Mouse (Mus musculus) heart, embryonic 13.5 days (tissue): ENCODE measurements at regions not wholly inside any gene's neighbourhood (a gene's known extent, or its start where the extent isn't known, plus 50 kb on each side); places are given as distances from the start of the nearest gene placed in this dataset.
"Not testable (repeated sequence)": the region's sequence is repeated elsewhere in the genome, so short reads cannot be mapped to it uniquely, and the experiment has no call there.

Experiments
- ATAC-seq: fragments of 200-750 bp; cut with Nextera tagmentation; 2 replicates; pipeline ENCODE4 v1.8.0; 2017; ENCODE audit warnings: moderate TSS enrichment; ENCODE audit not compliant: insufficient number of reproducible peaks, low FRiP score, low TSS enrichment; ENCODE audit errors: extremely low read depth
- H3K27ac ChIP-seq: fragments of 300-500 bp; sonication (generic); replicated peaks from 2 replicates; pipeline ENCODE4 v1.5.1; 2015; ENCODE audit warnings: moderate library complexity, mild to moderate bottlenecking, inconsistent platforms
- H3K27me3 ChIP-seq: fragments of 300-500 bp; sonication (generic); replicated peaks from 2 replicates; pipeline ENCODE4 v1.6.1; 2015; ENCODE audit warnings: mild to moderate bottlenecking, inconsistent platforms
- H3K36me3 ChIP-seq: fragments of 300-500 bp; sonication (generic); 2 replicates; pipeline ENCODE4 v1.6.1; 2015; ENCODE audit warnings: mild to moderate bottlenecking, inconsistent platforms
- H3K4me1 ChIP-seq: fragments of 300-500 bp; sonication (generic); 2 replicates; pipeline ENCODE4 v1.6.1; 2015; ENCODE audit warnings: inconsistent platforms
- H3K4me2 ChIP-seq: fragments of 300-500 bp; sonication (generic); 2 replicates; pipeline ENCODE4 v1.6.1; 2015; ENCODE audit warnings: inconsistent platforms, mild to moderate bottlenecking, moderate library complexity
- H3K4me3 ChIP-seq: fragments of 300-500 bp; sonication (generic); 2 replicates; pipeline ENCODE4 v1.5.1; 2015; ENCODE audit warnings: moderate library complexity, mild to moderate bottlenecking, inconsistent platforms
- H3K9ac ChIP-seq: fragments of 300-500 bp; sonication (generic); 2 replicates; pipeline ENCODE4 v1.6.1; 2015; ENCODE audit warnings: inconsistent platforms, mild to moderate bottlenecking, moderate library complexity
- H3K9me3 ChIP-seq: fragments of 300-500 bp; sonication (generic); 2 replicates; pipeline ENCODE4 v1.6.1; 2016; ENCODE audit warnings: inconsistent platforms
- WGBS: fragments of 180-500 bp; shearing (Covaris S2); methylation state at CpG from one replicate; pipeline ENCODE4 v1.1.7; 2015; ENCODE audit warnings: mixed read lengths; 5-methylcytosine and 5-hydroxymethylcytosine counted together

- no peak overlapping the region for H3K9ac ChIP-seq
- H3K27ac ChIP-seq, result no peak overlapping the region
- no peaks in the 10 kb centered on the region for H3K36me3 ChIP-seq
- no peaks in the 10 kb centered on the region; the same call in 1 of the 2 replicates for H3K4me1 ChIP-seq
- 18% methylated on average over 8 of the region's 8 CpGs for WGBS
- no peaks in the 10 kb centered on the region for H3K27me3 ChIP-seq
- H3K4me2 ChIP-seq, result no peak overlapping the region
- H3K9me3 ChIP-seq, result no peaks in the 10 kb centered on the region
- no peak for ATAC-seq
- no peak overlapping the region for H3K4me3 ChIP-seq
These were observed 173.7 kb upstream of the Pum3 start for GRCm38 (mm10) chr19:27603296-27603695.

GRCm38 (mm10) chr19:27601551-27601950, 171.9 kb upstream of the Pum3 start:
- Histone ChIP-seq H3K4me2 (no peak overlapping the region), H3K27ac (no peak overlapping the region), H3K9ac (no peak overlapping the region), H3K9me3 (no peaks in the 10 kb centered on the region), H3K4me3 (no peak overlapping the region), H3K4me1 (no peaks in the 10 kb centered on the region; the same call in 1 of the 2 replicates), H3K36me3 (no peaks in the 10 kb centered on the region), H3K27me3 (no peaks in the 10 kb centered on the region)
- ATAC-seq, result no peak
- WGBS, result 67% methylated on average over 3 of the region's 3 CpGs

GRCm38 (mm10) chr19:27600386-27600785, 170.8 kb upstream of the Pum3 start:
- H3K9me3 ChIP-seq, ATAC-seq, H3K4me2 ChIP-seq, H3K4me1 ChIP-seq, H3K36me3 ChIP-seq, H3K27me3 ChIP-seq, H3K4me3 ChIP-seq, H3K9ac ChIP-seq, H3K27ac ChIP-seq: not testable (repeated sequence)
- 84% methylated on average over 9 of the region's 9 CpGs for WGBS

- Histone ChIP-seq H3K27ac (no peak overlapping the region), H3K9ac (no peak overlapping the region), H3K27me3 (no peaks in the 10 kb centered on the region), H3K4me2 (no peak overlapping the region), H3K9me3 (no peaks in the 10 kb centered on the region), H3K36me3 (no peaks in the 10 kb centered on the region), H3K4me1 (no peaks in the 10 kb centered on the region; the same call in 1 of the 2 replicates), H3K4me3 (no peak overlapping the region)
- 57% methylated on average over 10 of the region's 10 CpGs for WGBS
- ATAC-seq, result no peak
These were observed 170.1 kb upstream of the Pum3 start for GRCm38 (mm10) chr19:27599639-27600308.

GRCm38 (mm10) chr19:27598350-27598749, 168.7 kb upstream of the Pum3 start:
- no peak overlapping the region for H3K9ac ChIP-seq
- H3K4me2 ChIP-seq, result no peak overlapping the region
- H3K36me3 ChIP-seq, result no peaks in the 10 kb centered on the region
- no peak overlapping the region for H3K27ac ChIP-seq
- H3K27me3 ChIP-seq, result no peaks in the 10 kb centered on the region
- H3K4me1 ChIP-seq, result no peaks in the 10 kb centered on the region; the same call in 1 of the 2 replicates
- ATAC-seq, result no peak
- H3K9me3 ChIP-seq, result no peaks in the 10 kb centered on the region
- no peak overlapping the region for H3K4me3 ChIP-seq
- 67% methylated on average over 5 of the region's 5 CpGs for WGBS

- no peak overlapping the region for H3K9ac ChIP-seq
- ATAC-seq, result no peak
- no peak overlapping the region for H3K27ac ChIP-seq
- 86% methylated on average over 6 of the region's 6 CpGs for WGBS
- H3K36me3 ChIP-seq, result no peaks in the 10 kb centered on the region
- no peaks in the 10 kb centered on the region for H3K9me3 ChIP-seq
- no peak overlapping the region for H3K4me3 ChIP-seq
- H3K27me3 ChIP-seq, result no peaks in the 10 kb centered on the region
- H3K4me1 ChIP-seq, result peaks cover 25% of the 10 kb centered on the region
- no peak overlapping the region for H3K4me2 ChIP-seq
These were observed 155.9 kb upstream of the Pum3 start for GRCm38 (mm10) chr19:27585566-27585965.

GRCm38 (mm10) chr19:27582111-27582500, 152.5 kb upstream of the Pum3 start:
- ATAC-seq, result no peak
- no peaks in the 10 kb centered on the region for H3K27me3 ChIP-seq
- H3K4me2 ChIP-seq, result peak overlapping the region; percentile 59
- no peaks in the 10 kb centered on the region for H3K9me3 ChIP-seq
- peaks cover 27% of the 10 kb centered on the region for H3K4me1 ChIP-seq
- H3K27ac ChIP-seq, result peak overlapping the region; percentile 67
- H3K9ac ChIP-seq, result no peak overlapping the region
- no peaks in the 10 kb centered on the region for H3K36me3 ChIP-seq
- WGBS, result 17% methylated on average over 8 of the region's 8 CpGs
- H3K4me3 ChIP-seq, result peak overlapping the region; percentile 15

- H3K4me3 ChIP-seq, result peak overlapping the region; percentile 15
- peaks cover 27% of the 10 kb centered on the region for H3K4me1 ChIP-seq
- H3K27ac ChIP-seq, result peak overlapping the region; percentile 67
- no peaks in the 10 kb centered on the region for H3K27me3 ChIP-seq
- no peak overlapping the region for H3K9ac ChIP-seq
- peak overlapping the region; percentile 59 for H3K4me2 ChIP-seq
- ATAC-seq, result no peak
- no peaks in the 10 kb centered on the region for H3K36me3 ChIP-seq
- H3K9me3 ChIP-seq, result no peaks in the 10 kb centered on the region
- WGBS, result 18% methylated on average over 6 of the region's 6 CpGs
These were observed 151.9 kb upstream of the Pum3 start for GRCm38 (mm10) chr19:27581362-27582110.

GRCm38 (mm10) chr19:27576478-27576877, 146.9 kb upstream of the Pum3 start:
- no peaks in the 10 kb centered on the region for H3K9me3 ChIP-seq
- no peaks in the 10 kb centered on the region for H3K27me3 ChIP-seq
- peaks cover 11% of the 10 kb centered on the region for H3K4me1 ChIP-seq
- no peak overlapping the region for H3K4me3 ChIP-seq
- no peak overlapping the region for H3K27ac ChIP-seq
- ATAC-seq, result no peak
- H3K36me3 ChIP-seq, result no peaks in the 10 kb centered on the region
- no peak overlapping the region for H3K4me2 ChIP-seq
- no peak overlapping the region for H3K9ac ChIP-seq

GRCm38 (mm10) chr19:27566929-27567328, 137.3 kb upstream of the Pum3 start:
- ATAC-seq, result no peak
- H3K27me3 ChIP-seq, result no peaks in the 10 kb centered on the region
- H3K9me3 ChIP-seq, result no peaks in the 10 kb centered on the region; the same call in 1 of the 2 replicates
- no peak overlapping the region for H3K27ac ChIP-seq
- H3K4me3 ChIP-seq, result no peak overlapping the region
- no peaks in the 10 kb centered on the region for H3K4me1 ChIP-seq
- H3K4me2 ChIP-seq, result no peak overlapping the region
- H3K9ac ChIP-seq, result no peak overlapping the region
- WGBS, result 86% methylated on average over 8 of the region's 8 CpGs
- no peaks in the 10 kb centered on the region for H3K36me3 ChIP-seq

GRCm38 (mm10) chr19:27566060-27566459, 136.4 kb upstream of the Pum3 start:
- Histone ChIP-seq H3K27me3 (no peaks in the 10 kb centered on the region), H3K4me1 (no peaks in the 10 kb centered on the region), H3K9ac (no peak overlapping the region), H3K36me3 (no peaks in the 10 kb centered on the region), H3K9me3 (no peaks in the 10 kb centered on the region; the same call in 1 of the 2 replicates), H3K27ac (no peak overlapping the region), H3K4me2 (no peak overlapping the region), H3K4me3 (no peak overlapping the region)
- WGBS, result 79% methylated on average over 3 of the region's 3 CpGs
- no peak for ATAC-seq

- no peak overlapping the region for H3K4me3 ChIP-seq
- no peak overlapping the region for H3K4me2 ChIP-seq
- WGBS, result 62% methylated on average over 5 of the region's 5 CpGs
- no peaks in the 10 kb centered on the region; the same call in 1 of the 2 replicates for H3K9me3 ChIP-seq
- H3K4me1 ChIP-seq, result no peaks in the 10 kb centered on the region
- H3K36me3 ChIP-seq, result no peaks in the 10 kb centered on the region
- ATAC-seq, result no peak
- H3K9ac ChIP-seq, result no peak overlapping the region
- no peak overlapping the region for H3K27ac ChIP-seq
- H3K27me3 ChIP-seq, result no peaks in the 10 kb centered on the region
These were observed 134.5 kb upstream of the Pum3 start for GRCm38 (mm10) chr19:27564086-27564485.
